Mouse (Mus musculus): ENCODE results near the gene Cabin1.

GRCm38 (mm10) chr10:75762413-75762812 is 1.7 kb downstream of the Cabin1 start:
- TF ChIP-seq CHD2 (IDR thresholded peaks at IDR 0.05; ENCODE audit: low read depth, low read length) = no peak
- no peak for TF ChIP-seq MAFK (IDR thresholded peaks at IDR 0.05; ENCODE audit: insufficient read depth, low read depth, low read length)
- no peak for TF ChIP-seq ZC3H11A (IDR thresholded peaks at IDR 0.05; ENCODE audit: borderline replicate concordance, low read depth, low read length)
- no peak for TF ChIP-seq ZNF384 (IDR thresholded peaks at IDR 0.05; ENCODE audit: low read depth, low read length)
